Mouse (Mus musculus) heart, postnatal 36 days (tissue): ENCODE data around the gene Col6a2. TPM values are rescaled to one million over a fixed set of nuclear protein-coding genes. Genes with fewer than 3 reads are reported as not detected.

Experiments used
- DNase-seq, 2 experiments: peaks; one replicate each; pipeline ENCODE4 v3.0.0; 2021 to 2022
- intact Hi-C: fragments of 180-260 bp; cut with DNase I; formaldehyde crosslinking; loops from one replicate; pipeline ENCODE4 v1.15.1; 2025
- total RNA-seq, 2 experiments: library from RNA; stranded (reverse); gene quantifications; 2 replicates each; pipeline ENCODE4 v1.2.3; 2021

Gene Col6a2
- total RNA-seq, 2 experiments from 2014 or later = 78.2 to 87.8 TPM

DNA sequence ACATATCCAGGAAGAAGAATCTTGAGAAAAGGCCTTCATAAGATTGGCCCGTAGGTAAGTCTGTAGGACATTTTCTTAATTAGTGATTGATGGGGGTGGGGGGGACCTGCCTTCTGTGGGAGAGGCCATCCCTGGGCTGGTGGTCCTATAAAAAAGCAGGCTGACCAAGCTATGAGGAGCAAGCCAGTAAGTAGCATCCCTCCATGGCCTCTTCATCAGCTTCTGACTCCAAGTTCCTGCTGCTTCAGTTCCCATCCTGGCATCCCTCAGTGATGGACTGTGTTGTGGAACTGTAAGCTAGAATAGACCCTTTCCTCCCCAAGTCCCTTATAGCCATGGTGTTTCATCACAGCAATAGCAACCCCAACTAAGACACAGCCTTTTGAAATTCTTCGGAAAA lies 16.5 kb upstream of the Col6a2 start:
- DNase-seq = no peak
- intact Hi-C loops = no loop called here

DNA sequence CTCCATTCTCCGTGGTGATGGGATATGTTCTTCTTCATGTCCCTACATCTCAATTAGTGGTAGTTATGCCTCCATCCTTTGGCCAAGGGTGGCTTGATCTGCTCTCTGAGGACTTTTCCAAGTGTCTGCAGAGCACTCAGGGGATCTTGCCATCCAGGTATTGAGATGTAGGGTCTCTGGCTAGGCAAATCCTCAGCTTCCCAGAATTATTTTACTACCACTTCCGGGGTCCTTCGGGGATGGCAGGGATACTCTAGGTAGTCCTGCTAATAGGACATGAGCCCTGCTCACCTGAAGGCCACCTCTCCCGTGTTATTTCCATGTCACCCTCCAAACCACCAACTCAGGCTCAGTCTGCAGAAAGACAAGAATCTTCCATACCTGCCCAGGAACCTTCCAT lies 13.2 kb upstream of the Col6a2 start:
- no peak for DNase-seq
- intact Hi-C loops = no loop called here

DNA sequence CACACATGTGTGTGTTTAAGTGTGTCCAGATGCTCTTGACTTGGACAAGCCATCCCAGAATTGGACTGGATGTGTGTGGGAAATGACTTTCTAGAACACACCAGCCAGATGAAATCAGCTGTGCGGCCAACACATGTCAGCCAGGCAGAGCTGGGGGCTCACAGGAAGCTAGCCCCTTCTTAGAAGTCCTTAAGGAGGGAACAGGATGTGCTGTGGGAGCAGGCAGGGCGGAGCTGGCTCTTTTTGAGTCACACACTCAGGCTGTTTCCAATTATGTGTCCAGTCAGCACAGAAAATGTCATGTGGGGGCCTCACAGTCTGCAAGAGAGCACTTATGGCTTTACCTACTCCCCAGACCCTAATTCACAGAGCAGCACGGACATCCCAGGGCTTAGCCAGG lies 12.6 kb upstream of the Col6a2 start:
- intact Hi-C loops = no loop called here
- peak; percentile 37 to 53 for DNase-seq

DNA sequence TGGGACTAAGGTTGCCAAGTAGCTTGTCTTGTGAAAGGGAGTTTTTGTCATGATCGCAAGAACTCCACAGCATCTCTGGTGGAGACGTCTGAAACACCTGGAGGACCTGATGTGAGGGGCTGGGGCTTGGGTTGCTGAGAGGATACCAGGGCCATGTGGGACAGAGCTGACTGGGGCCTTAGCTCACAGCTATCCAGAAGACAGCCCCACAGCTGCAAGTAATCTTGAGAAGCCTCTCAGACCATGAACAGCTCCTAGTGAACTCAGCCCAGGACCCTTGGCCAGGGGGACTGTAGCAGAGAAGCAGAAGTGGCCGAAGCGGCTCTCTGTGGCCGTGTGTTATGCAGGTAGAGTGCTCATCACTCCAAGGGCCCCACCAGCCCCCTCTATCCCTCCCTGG lies 11.2 kb upstream of the Col6a2 start:
- intact Hi-C loops = no loop called here
- no peak for DNase-seq

DNA sequence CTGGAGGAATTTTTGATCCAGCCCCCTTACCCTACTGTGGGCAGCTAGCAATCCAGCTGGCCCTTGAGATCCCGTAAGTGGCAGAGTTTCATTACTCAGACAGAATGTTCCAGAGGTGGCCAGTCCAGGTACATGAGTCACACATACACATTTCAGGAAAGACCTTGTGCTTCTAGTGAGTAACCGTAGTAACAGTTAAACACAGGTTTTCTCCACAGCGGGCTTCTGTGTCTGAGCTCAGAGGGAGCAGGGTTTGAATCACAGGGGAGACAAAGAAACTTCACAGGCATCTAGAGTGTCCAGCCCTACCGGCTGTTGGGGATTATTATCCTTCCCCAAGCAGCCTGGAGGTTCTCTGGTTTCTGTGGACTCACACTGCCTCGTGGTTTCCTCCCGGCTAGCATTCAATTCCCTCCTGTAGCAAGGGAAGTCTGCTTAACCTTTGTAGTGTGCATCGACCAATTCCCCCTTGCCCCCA lies 10.7 kb upstream of the Col6a2 start:
- intact Hi-C loops = no loop called here
- no peak for DNase-seq

DNA sequence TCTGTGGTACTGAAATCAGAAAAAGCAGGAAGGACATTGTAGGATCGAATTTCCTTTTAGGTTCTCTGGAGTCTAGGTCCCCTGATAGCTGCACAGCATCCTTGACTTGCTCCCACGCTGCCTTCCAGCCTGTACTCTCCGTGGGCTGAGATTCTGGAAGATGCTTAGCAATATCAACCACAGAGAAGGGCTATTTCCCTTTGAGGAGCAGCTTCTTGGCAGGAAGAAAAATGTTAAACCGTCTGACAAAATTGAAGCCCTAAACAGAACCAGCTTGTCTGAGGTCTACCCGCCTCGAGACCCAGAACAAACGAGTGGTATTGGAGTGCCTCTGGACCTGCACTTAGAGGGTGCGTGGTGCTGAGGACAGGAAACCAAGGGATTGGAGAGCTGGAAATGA lies 9.2 kb upstream of the Col6a2 start:
- intact Hi-C loops = no loop called here
- DNase-seq = no peak

DNA sequence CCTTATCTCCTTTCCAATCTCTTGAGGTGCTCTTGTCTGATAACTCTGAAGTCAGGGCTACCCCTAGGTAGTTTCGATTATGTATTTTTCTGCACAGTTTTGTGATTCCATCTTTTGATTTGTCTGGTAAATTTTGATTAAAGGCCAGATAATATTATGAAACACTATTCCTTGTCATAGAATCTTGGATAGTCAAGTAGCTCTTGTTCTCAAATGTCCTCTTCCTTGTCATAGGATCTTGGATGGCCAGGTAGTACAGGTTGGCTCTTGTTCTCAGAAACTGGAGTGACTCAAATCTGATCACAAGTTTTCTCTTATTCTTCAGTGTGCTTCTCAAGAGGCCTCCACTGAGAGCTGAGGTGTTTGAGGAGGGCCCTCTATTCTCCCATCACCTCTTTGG lies 7.2 kb upstream of the Col6a2 start:
- intact Hi-C loops = no loop called here
- DNase-seq = no peak

DNA sequence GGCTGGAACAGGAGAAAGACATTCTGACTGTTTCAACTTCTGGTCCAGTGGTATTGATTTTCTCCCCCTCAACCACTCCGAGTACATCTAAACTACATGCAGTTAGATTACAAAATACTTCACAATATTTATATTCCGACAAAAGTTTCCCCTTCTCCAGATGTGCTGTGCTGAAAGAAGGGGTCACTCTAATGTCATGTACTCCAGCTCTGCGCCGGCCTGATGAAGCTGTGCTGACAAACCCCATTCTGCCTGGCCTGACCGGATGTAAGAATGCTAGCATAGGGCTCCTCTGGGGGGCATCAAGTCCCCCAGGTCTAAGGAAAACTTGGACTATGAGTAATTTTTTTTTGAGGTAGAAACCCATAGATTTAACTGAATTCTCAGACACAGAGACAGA lies 4.3 kb upstream of the Col6a2 start:
- intact Hi-C loops = no loop called here
- no peak for DNase-seq

DNA sequence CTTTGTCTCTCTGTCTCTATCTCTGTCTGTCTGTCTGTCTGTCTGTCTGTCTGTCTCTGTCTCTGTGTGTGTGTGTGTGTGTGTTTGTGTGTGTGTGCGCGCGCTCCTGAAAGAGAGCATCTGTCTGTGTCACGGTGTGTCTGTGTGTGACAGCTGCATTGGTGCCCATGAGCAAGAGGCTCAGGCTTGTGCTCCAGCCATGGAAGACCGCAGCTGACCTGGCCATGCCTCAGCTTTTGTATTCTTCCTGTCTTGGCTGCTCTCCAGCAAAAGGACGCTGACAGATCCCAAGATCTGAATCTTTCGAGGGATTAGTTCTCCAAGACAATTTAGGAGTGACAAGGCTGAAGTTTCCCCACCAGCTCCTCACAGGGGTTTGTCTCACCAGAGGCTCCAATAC lies 1.5 kb upstream of the Col6a2 start:
- intact Hi-C loops = loop anchor here (5.0 kb wide), 1 partner anchor 178 kb away; the partner anchor contains the start of gene 2610028H24Rik
- no peak for DNase-seq

DNA sequence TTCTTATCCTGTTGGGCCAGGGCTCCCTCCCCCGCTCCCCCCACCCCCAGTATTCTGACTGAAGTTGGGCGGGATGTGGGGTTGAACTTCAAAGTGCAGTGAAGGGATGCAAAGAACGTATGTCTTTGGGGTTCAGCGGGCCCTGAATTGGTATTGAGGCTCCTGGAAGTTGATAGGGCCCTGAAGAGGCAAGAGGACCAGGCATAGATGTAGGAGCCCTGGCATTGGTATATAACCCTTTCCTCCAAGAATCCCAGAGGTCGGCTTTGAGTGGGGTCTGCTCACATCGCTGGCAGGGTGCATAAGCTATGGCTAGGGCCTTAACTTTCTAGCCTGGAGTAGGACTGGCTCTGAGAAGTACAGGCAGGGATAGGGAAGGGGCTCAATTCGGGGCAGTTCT lies 304 bp upstream of the Col6a2 start:
- DNase-seq = no peak
- intact Hi-C loops = loop anchor here (1.0 to 5.0 kb wide), 3 partner anchors 105 to 176 kb away; partner anchors contain the start of gene 2610028H24Rik

DNA sequence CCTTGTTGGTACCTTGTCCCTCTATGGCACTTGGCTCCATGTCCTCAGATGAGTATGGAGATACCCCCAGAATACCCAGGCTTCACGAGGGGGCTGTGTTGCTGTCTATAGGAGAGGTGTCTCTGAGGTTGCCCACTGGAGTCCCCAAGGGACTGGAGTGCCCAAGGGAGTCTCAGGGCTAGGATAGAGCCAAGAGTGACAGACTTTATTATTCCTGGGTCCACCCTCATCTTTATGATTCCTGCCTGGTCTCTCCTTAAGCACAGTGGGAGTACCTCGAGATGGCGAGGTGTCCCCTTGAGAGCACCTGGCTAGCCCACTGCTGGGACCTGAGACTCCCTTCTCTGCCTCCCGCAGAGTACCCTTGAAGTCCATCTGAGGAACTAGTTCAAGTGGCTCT lies 1.0 kb downstream of the Col6a2 start:
- intact Hi-C loops = loop anchor here (5.0 kb wide), 1 partner anchor 175 kb away; the partner anchor contains the start of gene 2610028H24Rik
- DNase-seq = no peak

DNA sequence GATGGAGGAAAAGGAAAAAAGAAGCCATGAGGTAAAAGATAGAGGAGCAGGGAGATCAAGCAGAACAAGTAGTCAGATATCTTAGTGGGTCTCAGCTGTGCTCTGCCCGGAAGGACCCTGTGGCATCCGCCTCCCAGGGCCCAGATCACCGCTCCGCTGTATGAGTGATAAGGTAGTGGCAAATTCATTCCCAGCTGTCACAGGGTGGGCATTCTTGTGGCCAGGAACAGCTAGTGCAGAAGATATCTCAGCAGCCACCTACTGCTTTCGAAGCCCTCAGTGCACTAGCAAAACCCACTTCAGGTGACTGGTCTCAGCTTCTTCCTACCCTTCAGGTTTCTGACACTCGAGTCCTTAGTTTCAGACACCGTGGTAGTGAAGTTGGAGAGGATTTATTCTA lies 11.0 kb downstream of the Col6a2 start:
- intact Hi-C loops = no loop called here
- DNase-seq = no peak

DNA sequence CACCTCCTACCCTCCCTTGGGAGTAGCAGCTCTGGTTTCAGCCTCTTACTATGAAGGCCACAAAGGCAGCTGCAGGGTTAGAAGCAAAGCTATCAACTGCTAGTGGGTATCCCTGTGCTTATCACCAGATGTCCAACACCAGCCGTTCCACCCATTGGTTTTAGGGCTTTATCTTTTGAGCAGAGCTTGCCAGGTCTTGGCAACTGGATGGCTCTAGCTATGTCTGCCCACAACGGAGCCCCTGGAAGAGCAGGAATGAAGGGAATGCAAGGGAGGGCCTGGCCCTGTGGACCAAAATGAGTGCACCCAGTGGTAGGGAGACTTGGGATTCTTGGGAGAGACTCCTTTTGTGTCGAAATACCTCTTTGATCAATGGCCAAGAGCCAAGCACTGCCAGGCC lies 20.7 kb downstream of the Col6a2 start:
- intact Hi-C loops = no loop called here
- no peak for DNase-seq

DNA sequence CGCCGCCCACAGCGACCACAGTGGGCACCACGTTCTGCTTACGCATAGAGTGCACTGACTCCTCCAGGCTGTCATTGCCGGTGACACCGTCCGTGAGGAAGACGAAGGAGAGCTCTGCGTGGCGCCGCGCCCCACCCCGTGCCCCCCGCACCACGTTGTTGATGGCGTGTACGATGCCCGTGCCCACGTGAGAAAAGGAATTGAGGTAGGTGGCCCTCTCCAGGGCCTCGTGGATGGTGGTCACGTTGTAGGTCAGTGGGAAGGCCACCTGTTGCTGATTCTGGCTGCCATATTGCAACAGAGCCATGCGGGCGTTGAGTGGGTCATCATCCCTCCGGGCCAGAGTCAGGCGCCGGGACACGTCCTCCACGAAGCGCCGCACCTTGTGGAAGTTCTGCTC lies 27.1 kb downstream of the Col6a2 start:
- no peak for DNase-seq
- intact Hi-C loops = no loop called here

DNA sequence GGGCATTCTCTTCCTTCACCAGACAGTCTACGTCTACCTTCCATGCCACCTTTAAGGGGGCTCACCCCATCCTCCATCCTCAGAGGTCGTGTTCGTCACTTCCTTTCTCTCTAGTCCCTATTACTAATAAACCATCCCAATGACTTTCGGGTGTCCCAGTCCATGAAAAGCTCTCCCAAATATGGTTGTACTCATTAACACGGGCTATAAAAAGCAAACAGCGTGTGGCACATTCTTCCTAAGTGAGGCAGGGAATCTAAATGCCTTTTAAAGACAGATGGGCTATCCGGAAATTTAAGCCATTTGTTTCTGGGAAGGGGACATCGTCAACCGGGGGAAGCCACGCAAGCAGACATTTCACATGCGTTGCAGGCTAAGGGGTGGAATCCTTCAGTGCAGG lies 33.2 kb downstream of the Col6a2 start:
- intact Hi-C loops = no loop called here
- no peak for DNase-seq

DNA sequence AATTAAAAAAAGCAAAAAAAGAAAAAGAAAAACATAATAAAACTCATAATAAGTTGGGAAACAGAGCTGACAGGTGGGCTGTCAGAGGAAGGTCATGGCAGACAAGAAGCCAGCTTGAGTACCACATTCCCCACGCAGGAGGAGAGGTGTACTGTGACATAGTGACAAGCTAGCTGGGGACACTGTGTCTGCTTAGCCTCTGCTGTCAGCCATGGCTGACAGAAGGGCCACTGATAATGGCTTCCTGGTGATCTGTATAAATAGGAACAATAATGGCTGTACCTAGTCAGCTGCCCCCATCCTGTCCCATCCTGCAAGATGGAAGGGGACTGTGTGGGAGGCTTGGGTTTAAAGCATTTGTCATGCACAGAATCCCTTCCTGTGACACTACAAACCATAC lies 37.2 kb downstream of the Col6a2 start:
- intact Hi-C loops = no loop called here
- DNase-seq = no peak

DNA sequence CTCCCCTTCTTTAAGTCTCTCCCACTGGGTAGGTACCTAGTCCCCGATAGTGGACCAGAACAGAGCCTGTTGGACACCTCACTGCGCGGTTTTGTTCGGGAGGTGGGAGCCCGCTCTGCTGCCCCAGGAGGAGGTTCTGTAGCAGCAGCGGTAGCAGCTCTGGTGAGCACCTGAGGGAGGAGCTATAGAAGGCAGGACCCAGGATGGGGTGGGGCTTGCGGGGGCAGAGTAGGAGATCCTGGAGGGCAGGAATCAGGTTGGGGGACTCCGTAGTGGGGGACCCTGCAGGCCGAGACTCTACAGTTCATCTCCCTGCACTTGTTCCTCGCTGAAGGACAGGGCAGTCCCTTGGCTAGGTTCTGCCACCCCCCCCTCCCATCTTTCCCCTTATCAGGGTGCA lies 39.3 kb downstream of the Col6a2 start:
- intact Hi-C loops = no loop called here
- DNase-seq = no peak

DNA sequence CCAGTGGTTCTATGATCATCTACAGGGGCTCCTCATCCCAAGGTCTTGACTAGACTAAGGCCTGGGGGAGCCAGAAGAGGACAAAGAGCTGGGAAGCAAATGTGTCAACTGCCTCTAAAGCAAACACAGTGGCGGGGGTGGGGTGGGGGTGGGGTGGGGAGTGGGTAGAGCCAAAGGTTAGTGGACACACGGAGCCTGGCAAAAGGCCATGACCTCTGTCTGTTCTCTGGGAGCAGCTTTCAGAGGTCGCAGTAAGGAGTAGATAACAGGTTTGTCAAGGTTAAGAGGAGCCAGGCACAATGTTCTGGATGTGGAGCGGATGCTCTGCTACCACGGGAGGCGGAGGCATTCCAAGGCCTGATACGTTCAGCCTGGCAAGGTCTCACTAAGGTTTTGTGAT lies 46.5 kb downstream of the Col6a2 start:
- DNase-seq = no peak
- intact Hi-C loops = no loop called here

DNA sequence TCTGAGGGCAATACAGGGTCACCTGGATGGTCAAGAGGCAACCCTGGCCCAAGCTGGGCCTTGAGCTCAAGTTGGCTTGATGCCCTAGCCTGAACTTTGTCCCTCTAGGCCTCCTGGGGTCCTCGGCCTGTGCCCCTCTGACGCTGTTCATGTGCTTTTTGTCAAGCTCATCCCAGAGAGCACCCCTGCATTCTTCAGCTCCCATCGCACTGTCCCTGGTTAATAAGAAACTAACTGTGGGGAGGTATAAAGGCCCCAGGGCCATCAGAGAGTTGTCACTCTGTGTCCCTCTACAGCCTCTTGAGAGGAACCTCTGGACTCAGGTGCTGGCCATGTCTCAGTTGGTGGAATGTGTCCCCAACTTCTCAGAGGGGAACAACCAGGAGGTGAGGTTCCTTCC lies 48.1 kb downstream of the Col6a2 start, which contains the start of gene Ftcd:
TSS of gene Ftcd (plus strand) at position 275 of the 400 bp plus-strand sequence.
- DNase-seq = no peak
- intact Hi-C loops = no loop called here

DNA sequence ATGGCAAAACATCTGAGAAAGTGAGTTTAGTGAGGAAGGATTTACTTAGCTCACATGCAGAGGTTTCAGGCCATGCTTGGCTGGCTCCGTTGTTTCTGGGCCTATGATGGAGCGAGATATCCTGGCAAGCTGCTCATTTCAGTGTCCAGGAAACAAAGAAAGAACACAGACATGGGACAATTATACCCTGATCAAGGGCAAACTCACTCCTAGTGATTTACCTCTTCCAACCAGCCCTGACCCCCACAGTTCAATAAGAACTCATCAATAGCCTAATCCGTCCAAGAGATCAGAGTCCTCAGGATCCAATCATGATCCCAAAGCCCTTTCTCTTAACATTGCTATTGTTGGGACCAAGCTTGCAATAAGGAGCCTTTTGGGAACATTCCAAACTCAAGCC lies 51.3 kb downstream of the Col6a2 start:
- intact Hi-C loops = loop anchor here (1.0 kb wide), 1 partner anchor 49 kb away; no protein-coding TSS in a partner anchor
- DNase-seq = no peak

DNA sequence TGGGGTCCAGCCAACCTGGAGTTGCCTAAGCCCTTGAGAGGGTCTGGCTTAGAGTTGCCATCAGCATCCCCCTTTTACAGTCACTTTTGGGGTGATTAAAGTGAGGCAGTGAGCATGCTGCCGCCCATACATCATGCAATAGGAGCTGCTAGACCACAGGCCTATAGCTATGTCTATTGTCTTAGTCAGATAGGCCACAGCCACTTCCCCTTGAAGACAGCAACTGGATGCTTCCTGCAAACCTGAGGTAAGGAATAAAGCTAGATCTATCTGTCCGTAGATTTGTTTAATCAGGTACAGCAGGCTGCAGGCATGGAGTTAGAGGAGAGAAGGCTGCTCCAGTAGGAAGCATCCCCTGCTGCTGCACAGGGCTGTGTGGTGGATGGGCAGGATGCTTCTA lies 52.4 kb downstream of the Col6a2 start:
- intact Hi-C loops = no loop called here
- DNase-seq = no peak

DNA sequence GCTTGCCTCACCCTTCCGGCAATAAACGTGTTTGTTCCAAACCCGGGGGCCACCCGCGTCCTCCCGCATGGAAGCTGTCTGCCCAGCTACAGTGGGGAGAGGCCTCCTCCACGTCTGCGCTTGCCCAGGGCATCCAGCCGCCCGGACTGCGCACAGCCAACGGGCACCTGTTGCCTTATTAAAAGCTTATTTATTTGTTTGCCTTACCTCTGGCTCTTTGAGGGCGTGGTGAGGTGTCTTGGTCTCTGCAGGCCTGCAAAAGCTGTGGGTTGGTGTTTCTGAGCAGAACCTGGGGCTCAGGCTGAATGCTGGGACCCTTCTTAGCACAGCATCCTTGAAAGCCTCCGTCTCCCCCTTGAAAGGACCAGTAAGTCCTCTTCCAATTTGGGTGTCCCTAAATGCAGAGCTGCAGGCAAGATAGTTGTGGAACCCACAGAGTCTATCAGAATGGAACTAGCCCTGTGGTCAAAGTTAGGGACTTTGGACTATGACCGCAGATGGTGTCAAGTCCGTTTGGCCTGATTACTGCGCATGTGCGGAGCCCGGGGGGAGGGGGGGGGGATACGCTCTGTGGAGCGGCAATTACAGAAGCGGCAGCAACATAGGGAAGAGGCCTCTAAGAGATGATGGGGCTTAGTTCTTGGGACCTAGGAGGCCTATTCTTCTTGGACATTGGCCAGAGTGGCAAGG lies 53.3 kb downstream of the Col6a2 start:
- intact Hi-C loops = no loop called here
- no peak for DNase-seq

DNA sequence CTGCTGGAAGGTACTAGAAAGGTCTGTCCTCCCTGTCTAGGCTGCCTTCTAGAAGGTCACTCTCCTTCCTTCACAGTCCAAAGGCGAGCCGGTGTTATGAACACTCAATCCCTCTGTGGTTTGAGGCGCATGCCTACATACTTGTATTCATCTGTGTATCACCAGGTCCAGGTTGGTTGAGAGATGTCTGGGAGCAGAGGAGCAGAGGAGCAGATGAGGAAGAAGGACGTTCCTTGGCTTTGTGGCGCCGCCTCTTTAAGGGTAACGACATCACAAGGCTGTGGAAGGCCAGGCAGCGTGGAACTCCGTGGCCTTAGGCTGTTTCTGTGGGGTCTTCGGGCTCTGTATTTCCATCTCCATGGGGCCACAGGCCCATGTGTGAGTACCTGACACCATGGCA lies 61.5 kb downstream of the Col6a2 start, which contains the start of gene Spatc1l:
TSS of gene Spatc1l (plus strand) at position 301 of the 400 bp plus-strand sequence.
- intact Hi-C loops = no loop called here
- no peak for DNase-seq
